8 mouse cellular contexts compared by ENCODE assay signal in genomic region chr19:41933179-41934086, GRCm38 (mm10). TPM values are rescaled to one million over a fixed set of nuclear protein-coding genes. Genes with fewer than 3 reads are reported as not detected.
DNase-seq lines count a peak whose midpoint lies in the region; ATAC-seq lines count a peak whose summit lies in the region.

Gene Exosc1 (minus strand): TSS chr19:41933423.
Gene Zdhhc16 (plus strand): TSS chr19:41933480.

- H3K9ac ChIP-seq in heart, embryonic 14.5 days (ENCODE audit: low read length) = peak within 1 kb of the TSS; percentile 92
- peak within 1 kb of the TSS; percentile 89 for H3K9ac ChIP-seq in liver, embryonic 13.5 days
- H3K9ac ChIP-seq in stomach, embryonic 16.5 days (ENCODE audit: low read length) = peak within 1 kb of the TSS; percentile 87

- no peaks in the 10 kb centered on the region for H3K27me3 ChIP-seq in heart, embryonic 14.5 days (ENCODE audit: control insufficient read depth, insufficient read depth, low read length)
- no peaks in the 10 kb centered on the region for H3K27me3 ChIP-seq in liver, embryonic 13.5 days
- no peaks in the 10 kb centered on the region for H3K27me3 ChIP-seq in stomach, embryonic 16.5 days (ENCODE audit: control insufficient read depth, insufficient read depth, low read length)

- H3K4me3 ChIP-seq in heart, embryonic 14.5 days (ENCODE audit: control insufficient read depth in 1 of 2, insufficient read depth in 1 of 2, low read depth in 1 of 2, low read length in 2 of 2) = peak within 1 kb of the TSS; percentile 83 to 89
- H3K4me3 ChIP-seq in liver, embryonic 13.5 days (replicated peaks) = peak within 1 kb of the TSS; percentile 84
- H3K4me3 ChIP-seq in stomach, embryonic 16.5 days (replicated peaks; ENCODE audit: low read length) = peak within 1 kb of the TSS; percentile 96

- WGBS in heart, embryonic 14.5 days = under 1% methylated on average over 47 of the region's 47 CpGs
- under 1% methylated on average over 47 of the region's 47 CpGs for WGBS in liver, embryonic 13.5 days (ENCODE audit: insufficient replicate concordance)
- under 1% methylated on average over 47 of the region's 47 CpGs for WGBS in stomach, embryonic 16.5 days

- H3K4me2 ChIP-seq in heart, embryonic 14.5 days (ENCODE audit: low read length) = peak within 1 kb of the TSS; percentile 91
- H3K4me2 ChIP-seq in liver, embryonic 13.5 days = peak within 1 kb of the TSS; percentile 88
- H3K4me2 ChIP-seq in stomach, embryonic 16.5 days (ENCODE audit: low read depth, low read length) = peak within 1 kb of the TSS; percentile 87

- peaks cover 5 to 18% of the 10 kb centered on the region in 2 experiments for H3K4me1 ChIP-seq in heart, embryonic 14.5 days (ENCODE audit: control insufficient read depth in 2 of 2, insufficient read depth in 2 of 2, low read length in 2 of 2)
- peaks cover 38% of the 10 kb centered on the region for H3K4me1 ChIP-seq in liver, embryonic 13.5 days (replicated peaks)
- H3K4me1 ChIP-seq in stomach, embryonic 16.5 days (ENCODE audit: control insufficient read depth, insufficient read depth, low read length) = peaks cover 15% of the 10 kb centered on the region

- peak; percentile 96 for DNase-seq in c-Kit-negative CD71-positive TER-119-positive erythroid progenitor cells, embryonic 14.5 days (ENCODE audit: low read depth, low spot score)
- peak; percentile 99 for DNase-seq in fibroblast of lung, adult 2 months (ENCODE audit: low read depth)
- DNase-seq in kidney, postnatal 14 days = peak; percentile 99
- peak; percentile 97 for DNase-seq in liver, embryonic 13.5 days
- peak; percentile 97 for DNase-seq in neural tube, embryonic 10.5 days (ENCODE audit: extremely low spot score, low spot score)

- no peaks in the 10 kb centered on the region for H3K9me3 ChIP-seq in heart, embryonic 14.5 days (ENCODE audit: control insufficient read depth, low read length)
- no peaks in the 10 kb centered on the region for H3K9me3 ChIP-seq in liver, embryonic 13.5 days (replicated peaks)
- no peaks in the 10 kb centered on the region for H3K9me3 ChIP-seq in stomach, embryonic 16.5 days (replicated peaks; ENCODE audit: control insufficient read depth, low read length)

- peak within 1 kb of the TSS in 1 of 2 experiments; percentile 12; a peak in 2 of 4 replicates for H3K27ac ChIP-seq in heart, embryonic 14.5 days (replicated peaks in 1 of 2; ENCODE audit: control insufficient read depth in 1 of 2, insufficient read depth in 1 of 2, low read depth in 2 of 2, low read length in 2 of 2)
- H3K27ac ChIP-seq in liver, embryonic 13.5 days = peak within 1 kb of the TSS; percentile 67
- H3K27ac ChIP-seq in stomach, embryonic 16.5 days (ENCODE audit: low read length) = peak within 1 kb of the TSS; percentile 27; the same call in 1 of the 2 replicates

- H3K36me3 ChIP-seq in heart, embryonic 14.5 days (ENCODE audit: control insufficient read depth, insufficient read depth, low read length) = peaks cover 47% of the 10 kb centered on the region
- H3K36me3 ChIP-seq in liver, embryonic 13.5 days = peaks cover 39% of the 10 kb centered on the region
- no peaks in the 10 kb centered on the region for H3K36me3 ChIP-seq in stomach, embryonic 16.5 days (ENCODE audit: control insufficient read depth, insufficient read depth, low read length)

- peak; percentile 98 for ATAC-seq in CD4-positive, CD25-positive, alpha-beta regulatory T cell, adult 4 months
- peak; percentile 99 for ATAC-seq in heart, embryonic 14.5 days (ENCODE audit: insufficient number of reproducible peaks, insufficient read depth, low FRiP score, low read depth)
- peak; percentile 99 for ATAC-seq in liver, embryonic 13.5 days (ENCODE audit: low read depth)
- ATAC-seq in stomach, embryonic 16.5 days (ENCODE audit: insufficient read depth, low FRiP score) = peak; percentile 100

RNA-seq across cellular contexts. Expression of gene Exosc1, which starts in this region (rescaled TPM):
- polyA plus RNA-seq in CD4-positive, CD25-positive, alpha-beta regulatory T cell, adult 4 months (2017; shearing (Covaris generic)) = 10 to 100 TPM; 83.6 to 89.9 TPM
- 40.8 and 42.0 TPM in 2 replicates for polyA plus RNA-seq in heart, embryonic 14.5 days (2014; fragmentation: Nextera tagmentation; extraction: Ambion mirVana)
- polyA plus RNA-seq in liver, embryonic 13.5 days (2015; fragmentation: Nextera tagmentation; extraction: Ambion mirVana) = 61.6 and 67.2 TPM in 2 replicates
- polyA plus RNA-seq in stomach, embryonic 16.5 days (2015; fragmentation: Nextera tagmentation; extraction: Ambion mirVana) = 63.0 and 64.4 TPM in 2 replicates

RNA-seq across cellular contexts. Expression of gene Zdhhc16, which starts in this region (rescaled TPM):
- polyA plus RNA-seq in CD4-positive, CD25-positive, alpha-beta regulatory T cell, adult 4 months (2017; shearing (Covaris generic)) = 10 to 100 TPM; 40.7 to 59.3 TPM
- 42.3 and 47.8 TPM in 2 replicates for polyA plus RNA-seq in heart, embryonic 14.5 days (2014; fragmentation: Nextera tagmentation; extraction: Ambion mirVana)
- 43.1 and 44.1 TPM in 2 replicates for polyA plus RNA-seq in liver, embryonic 13.5 days (2015; fragmentation: Nextera tagmentation; extraction: Ambion mirVana)
- 76.2 and 76.6 TPM in 2 replicates for polyA plus RNA-seq in stomach, embryonic 16.5 days (2015; fragmentation: Nextera tagmentation; extraction: Ambion mirVana)
